Mouse (Mus musculus) spleen, adult 2 months (tissue): Measurements from ENCODE around the gene Mkrn1. TPM values are rescaled to one million over a fixed set of nuclear protein-coding genes. Genes with fewer than 3 reads are reported as not detected.
"Not testable (repeated sequence)": the region's sequence is repeated elsewhere in the genome, so short reads cannot be mapped to it uniquely, and the experiment has no call there.

ENCODE experiments used
- DNase-seq, 2 experiments: peaks; one replicate each; pipeline versions ENCODE4 v3.0.0 to v3.0.0-alpha.2; 2012 to 2021; ENCODE audit warnings: low spot score in 2 of 2, low read depth in 1 of 2
- H3K27ac ChIP-seq: fragments of 200-500 bp; 2 replicates; pipeline ENCODE4 v1.5.1; 2012; ENCODE audit warnings: low read length, inconsistent platforms; ENCODE audit not compliant: insufficient read depth
- H3K27me3 ChIP-seq: fragments of 200-500 bp; 2 replicates; pipeline ENCODE4 v1.6.1; 2012; ENCODE audit warnings: mild to moderate bottlenecking, moderate library complexity, low read length, inconsistent platforms; ENCODE audit not compliant: control insufficient read depth, insufficient read depth
- H3K36me3 ChIP-seq: fragments of 200-500 bp; 2 replicates; pipeline ENCODE4 v1.6.1; 2012; ENCODE audit warnings: mild to moderate bottlenecking, low read length, inconsistent platforms; ENCODE audit not compliant: control insufficient read depth, insufficient read depth
- H3K4me1 ChIP-seq: fragments of 200-500 bp; 2 replicates; pipeline ENCODE4 v1.6.1; 2011; ENCODE audit warnings: inconsistent platforms; ENCODE audit not compliant: control insufficient read depth, insufficient read depth, insufficient read length
- H3K4me3 ChIP-seq: fragments of 200-500 bp; 2 replicates; pipeline ENCODE4 v1.5.1; 2011; ENCODE audit warnings: mild to moderate bottlenecking, inconsistent platforms; ENCODE audit not compliant: insufficient read depth, insufficient read length; ENCODE audit errors: extremely low read depth
- CTCF ChIP-seq: fragments of 200-500 bp; IDR thresholded peaks from 2 replicates; pipeline ENCODE4 v1.5.1; 2011; ENCODE audit warnings: mild to moderate bottlenecking, inconsistent platforms; ENCODE audit not compliant: insufficient read depth, insufficient read length, insufficient replicate concordance; ENCODE audit errors: extremely low read depth
- POLR2A ChIP-seq: fragments of 200-500 bp; IDR thresholded peaks from 2 replicates; pipeline ENCODE4 v1.6.1; 2011; ENCODE audit warnings: low read depth, low read length, inconsistent platforms
- WGBS: fragments of 180-500 bp; shearing (Covaris S2); methylation state at CpG from one replicate; pipeline ENCODE4 v1.1.7; 2018; 5-methylcytosine and 5-hydroxymethylcytosine counted together
- polyA plus RNA-seq: library from polyadenylated mRNA; depleted of rRNA; stranded (reverse); fragments of >200 nt; gene quantifications from 2 replicates; pipeline ENCODE4 v1.2.3, GENCODE M21; 2012; rRNA removed

Mkrn1 gene
- polyA plus RNA-seq, 1 experiment: 131 TPM

- Histone ChIP-seq H3K36me3 (no peaks in the 10 kb centered on the region), H3K4me1 (peaks cover 14% of the 10 kb centered on the region; the same call in 1 of the 2 replicates), H3K4me3 (no peak overlapping the region), H3K27me3 (no peaks in the 10 kb centered on the region), H3K27ac (no peak overlapping the region)
- TF ChIP-seq CTCF: no peak
- TF ChIP-seq POLR2A: no peak
- DNase-seq: peak in 1 of 2 experiments; percentile 46
- 5% methylated on average over 7 of the region's 7 CpGs for WGBS
Measured at GRCm38 (mm10) chr6:39372727-39373126, 47.5 kb downstream of the Mkrn1 start.

GRCm38 (mm10) chr6:39372042-39372441, 48.2 kb downstream of the Mkrn1 start:
- DNase-seq: no peak
- Histone ChIP-seq H3K4me3 (no peak overlapping the region), H3K36me3 (no peaks in the 10 kb centered on the region), H3K27me3 (no peaks in the 10 kb centered on the region), H3K27ac (no peak overlapping the region), H3K4me1 (peaks cover 14% of the 10 kb centered on the region; the same call in 1 of the 2 replicates)
- TF ChIP-seq POLR2A (no peak), CTCF (no peak)

- 91% methylated on average over 3 of the region's 3 CpGs for WGBS
- Histone ChIP-seq H3K27ac (no peak overlapping the region), H3K4me1 (peaks cover 10% of the 10 kb centered on the region; the same call in 1 of the 2 replicates), H3K4me3 (no peak overlapping the region), H3K36me3 (peaks cover 4% of the 10 kb centered on the region), H3K27me3 (no peaks in the 10 kb centered on the region)
- no peak for DNase-seq
- no peak for TF ChIP-seq CTCF
- no peak for TF ChIP-seq POLR2A
Measured at GRCm38 (mm10) chr6:39369631-39370030, 50.6 kb downstream of the Mkrn1 start.

GRCm38 (mm10) chr6:39362684-39363083, 57.6 kb downstream of the Mkrn1 start:
- Histone ChIP-seq H3K4me3 (no peak overlapping the region), H3K36me3 (peaks cover 9% of the 10 kb centered on the region), H3K27ac (no peak overlapping the region), H3K27me3 (no peaks in the 10 kb centered on the region), H3K4me1 (no peaks in the 10 kb centered on the region)
- 93% methylated on average over 2 of the region's 2 CpGs for WGBS
- TF ChIP-seq POLR2A (no peak), CTCF (no peak)
- no peak for DNase-seq

GRCm38 (mm10) chr6:39359207-39359606, 61.1 kb downstream of the Mkrn1 start:
- not testable (repeated sequence) for H3K27me3 ChIP-seq
- WGBS: 98% methylated on average over 9 of the region's 9 CpGs

GRCm38 (mm10) chr6:39348946-39349345, 71.3 kb downstream of the Mkrn1 start:
- no peak overlapping the region for H3K4me3 ChIP-seq
- no peak overlapping the region for H3K27ac ChIP-seq
- H3K36me3 ChIP-seq: peaks cover 24% of the 10 kb centered on the region
- H3K27me3 ChIP-seq: no peaks in the 10 kb centered on the region
- 90% methylated on average over 6 of the region's 6 CpGs for WGBS
- no peak for TF ChIP-seq POLR2A
- no peak for TF ChIP-seq CTCF
- no peak for DNase-seq
- peaks cover 7% of the 10 kb centered on the region for H3K4me1 ChIP-seq

More at GRCm38 (mm10) chr6:39359207-39359606, 61.1 kb downstream of the Mkrn1 start:
- H3K36me3 ChIP-seq: peaks cover 19% of the 10 kb centered on the region
- H3K4me3 ChIP-seq, DNase-seq, H3K4me1 ChIP-seq, H3K27ac ChIP-seq: not testable (repeated sequence)

GRCm38 (mm10) chr6:39347880-39348814, 72.1 kb downstream of the Mkrn1 start:
- H3K27me3 ChIP-seq: no peaks in the 10 kb centered on the region
- peaks cover 24% of the 10 kb centered on the region for H3K36me3 ChIP-seq
- no peak for DNase-seq
- no peak overlapping the region for H3K4me3 ChIP-seq
- H3K27ac ChIP-seq: no peak overlapping the region; the same call in 1 of the 2 replicates
- WGBS: 46% methylated on average over 4 of the region's 4 CpGs
- H3K4me1 ChIP-seq: peaks cover 7% of the 10 kb centered on the region
- TF ChIP-seq POLR2A (no peak), CTCF (no peak)

Other genes with a start within 250 kb of the Mkrn1 start
- 4.5 TPM in 2 replicates for gene Kdm7a, start 213.7 kb downstream of the Mkrn1 start, polyA plus RNA-seq
- gene Slc37a3, start 42.8 kb downstream of the Mkrn1 start, polyA plus RNA-seq: 7.7 and 10.3 TPM in 2 replicates
- 4.4 and 4.7 TPM in 2 replicates for gene Rab19, start 39.3 kb downstream of the Mkrn1 start, polyA plus RNA-seq
- gene Dennd2a, start 137.4 kb upstream of the Mkrn1 start, polyA plus RNA-seq: 7.3 and 9.2 TPM in 2 replicates
- gene Adck2, start 153.4 kb upstream of the Mkrn1 start, polyA plus RNA-seq: 8.6 and 14.1 TPM in 2 replicates
- 0.79 TPM in 1 of 2 replicates, not detected in the other for gene Gm42420, start 165.3 kb upstream of the Mkrn1 start, polyA plus RNA-seq
- gene Ndufb2, start 172.1 kb upstream of the Mkrn1 start, polyA plus RNA-seq: 71.2 and 124 TPM in 2 replicates